Mouse (Mus musculus): ENCODE results near the gene Socs1.

DNA sequence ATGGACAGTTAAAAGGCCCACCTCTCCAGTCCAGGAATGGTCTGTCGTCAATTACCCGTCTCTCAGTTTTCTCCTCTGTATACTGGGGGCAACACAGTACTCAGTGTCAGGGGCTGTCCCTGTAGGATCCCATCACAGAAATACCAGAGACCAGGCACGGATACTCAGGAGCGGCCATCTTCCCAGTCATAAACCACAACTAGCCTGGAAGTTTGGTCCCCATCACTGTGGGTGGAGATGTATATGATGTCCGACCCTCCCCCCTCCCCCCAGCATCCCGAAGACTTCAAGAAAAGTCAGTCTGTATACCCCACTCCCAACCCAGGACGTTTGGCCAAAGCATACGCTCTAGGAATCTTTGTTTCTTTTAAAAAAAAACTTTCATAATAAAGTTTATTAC lies 1.9 kb downstream of the Socs1 start:
- no peak for TF ChIP-seq CTCF (IDR thresholded peaks at IDR 0.05; ENCODE audit: low read depth)
- no peak for TF ChIP-seq EP300 (optimal IDR thresholded peaks at IDR 0.05)
